In genomic region chr14:31170963-31171362, GRCm38 (mm10) we compare ENCODE assay signal across 21 mouse cellular contexts. TPM values are rescaled to one million over a fixed set of nuclear protein-coding genes. Genes with fewer than 3 reads are reported as not detected.
DNase-seq lines count a peak whose midpoint lies in the region; ATAC-seq lines count a peak whose summit lies in the region.
"Had no signal": no experiment of that assay in that cellular context is flagged by ENCODE, and none has a peak within 500 bp of the region (broad histone marks: within the 10 kb centered on the region; RNA-seq: fewer than 3 reads in every experiment).

No protein-coding gene starts in this region.

- H3K4me2 ChIP-seq in embryonic facial prominence, embryonic 12.5 days (replicated peaks): no peak overlapping the region
- H3K4me2 ChIP-seq in heart, embryonic 15.5 days: no peak overlapping the region
- H3K4me2 ChIP-seq in midbrain, embryonic 13.5 days (replicated peaks): no peak overlapping the region
- no peak overlapping the region for H3K4me2 ChIP-seq in midbrain, embryonic 11.5 days
- H3K4me2 ChIP-seq: heart, embryonic 11.5 days had no signal

- H3K9me3 ChIP-seq in embryonic facial prominence, embryonic 12.5 days: no peaks in the 10 kb centered on the region
- H3K9me3 ChIP-seq in embryonic facial prominence, embryonic 10.5 days: no peaks in the 10 kb centered on the region
- H3K9me3 ChIP-seq in heart, embryonic 15.5 days (replicated peaks): no peaks in the 10 kb centered on the region
- no peaks in the 10 kb centered on the region for H3K9me3 ChIP-seq in midbrain, embryonic 13.5 days
- no peaks in the 10 kb centered on the region for H3K9me3 ChIP-seq in midbrain, embryonic 11.5 days (ENCODE audit: control insufficient read depth, low read length)

- peaks cover 61% of the 10 kb centered on the region for H3K36me3 ChIP-seq in embryonic facial prominence, embryonic 12.5 days
- H3K36me3 ChIP-seq in embryonic facial prominence, embryonic 10.5 days (replicated peaks): peaks cover 65% of the 10 kb centered on the region
- peaks cover 61% of the 10 kb centered on the region for H3K36me3 ChIP-seq in heart, embryonic 15.5 days
- peaks cover 66% of the 10 kb centered on the region for H3K36me3 ChIP-seq in midbrain, embryonic 13.5 days
- H3K36me3 ChIP-seq in midbrain, embryonic 11.5 days (ENCODE audit: control insufficient read depth, insufficient read depth, low read length): peaks cover 50% of the 10 kb centered on the region
- H3K36me3 ChIP-seq in macrophage (ENCODE audit: inconsistent target): peaks cover 49% of the 10 kb centered on the region; the same call in 1 of the 2 replicates

- H3K27ac ChIP-seq in embryonic facial prominence, embryonic 12.5 days: peak overlapping the region; percentile 20; the same call in 1 of the 2 replicates
- no peak overlapping the region for H3K27ac ChIP-seq in embryonic facial prominence, embryonic 10.5 days (replicated peaks)
- H3K27ac ChIP-seq in heart, embryonic 15.5 days: 0 out of 2 replicates have a peak overlapping the region, but pooled peaks have one; percentile 6
- peak overlapping the region; percentile 58; the same call in 1 of the 2 replicates for H3K27ac ChIP-seq in midbrain, embryonic 13.5 days
- no peak overlapping the region for H3K27ac ChIP-seq in midbrain, embryonic 11.5 days (ENCODE audit: low read depth, low read length)
- H3K27ac ChIP-seq in macrophage: peak overlapping the region; percentile 100
- H3K27ac ChIP-seq: kidney, postnatal 0 days had no signal

- H3K4me3 ChIP-seq in embryonic facial prominence, embryonic 12.5 days: no peak overlapping the region
- no peak overlapping the region for H3K4me3 ChIP-seq in embryonic facial prominence, embryonic 10.5 days
- no peak overlapping the region for H3K4me3 ChIP-seq in heart, embryonic 15.5 days
- no peak overlapping the region for H3K4me3 ChIP-seq in midbrain, embryonic 13.5 days (replicated peaks)
- no peak overlapping the region for H3K4me3 ChIP-seq in midbrain, embryonic 11.5 days (ENCODE audit: low read depth, low read length)
- H3K4me3 ChIP-seq in macrophage (ENCODE audit: inconsistent target): no peak overlapping the region

- 89% methylated on average over 13 of the region's 13 CpGs for WGBS in embryonic facial prominence, embryonic 12.5 days
- 94% methylated on average over 13 of the region's 13 CpGs for whole genome bisulfite sequencing in embryonic facial prominence, embryonic 10.5 days
- 73% methylated on average over 13 of the region's 13 CpGs for WGBS in heart, embryonic 15.5 days
- WGBS in midbrain, embryonic 13.5 days: 86% methylated on average over 13 of the region's 13 CpGs
- WGBS in midbrain, embryonic 11.5 days: 91% methylated on average over 13 of the region's 13 CpGs
- WGBS in macrophage (ENCODE audit: missing documents): 92% methylated on average over 13 of the region's 13 CpGs

- no peak for DNase-seq in embryonic facial prominence, embryonic 10.5 days (ENCODE audit: low spot score)
- DNase-seq in heart, adult 9 months (ENCODE audit: low spot score in 2 of 2): no peak
- no peak for DNase-seq in midbrain, embryonic 11.5 days (ENCODE audit: low spot score, missing footprints)
- no peak for DNase-seq in frontal cortex, postnatal 14 days (ENCODE audit: low spot score in 2 of 2)
- DNase-seq: embryo, embryonic 11 days; gastrocnemius, postnatal 36 days; heart, postnatal 36 days; kidney, adult 2 months; liver, postnatal 0 days; thymus, adult 18-20 months; thymus, postnatal 36 days had no signal

- no peak for ATAC-seq in embryonic facial prominence, embryonic 12.5 days (ENCODE audit: insufficient number of reproducible peaks, insufficient read depth, low FRiP score, low TSS enrichment)
- no peak for ATAC-seq in heart, embryonic 15.5 days (replicated peaks; ENCODE audit: insufficient number of reproducible peaks, insufficient read depth, low FRiP score, low read depth)
- no peak for ATAC-seq in midbrain, embryonic 13.5 days
- no peak for ATAC-seq in midbrain, embryonic 11.5 days (ENCODE audit: low FRiP score)
- ATAC-seq: activated CD4-positive, CD25-positive, alpha-beta regulatory T cell, adult 4 months; liver, postnatal 0 days; lung, postnatal 0 days had no signal

- peaks cover 94% of the 10 kb centered on the region for H3K79me2 ChIP-seq in macrophage (ENCODE audit: inconsistent target)

- H3K4me1 ChIP-seq in embryonic facial prominence, embryonic 12.5 days: peaks cover 9% of the 10 kb centered on the region
- peaks cover 15% of the 10 kb centered on the region for H3K4me1 ChIP-seq in embryonic facial prominence, embryonic 10.5 days
- H3K4me1 ChIP-seq in heart, embryonic 15.5 days (replicated peaks): peaks cover 42% of the 10 kb centered on the region
- H3K4me1 ChIP-seq in midbrain, embryonic 13.5 days (replicated peaks): peaks cover 8% of the 10 kb centered on the region; the same call in 1 of the 2 replicates
- H3K4me1 ChIP-seq in midbrain, embryonic 11.5 days (ENCODE audit: control insufficient read depth, insufficient read depth, low read length): no peaks in the 10 kb centered on the region

- no peak overlapping the region for H3K9ac ChIP-seq in embryonic facial prominence, embryonic 12.5 days
- H3K9ac ChIP-seq in heart, embryonic 15.5 days: no peak overlapping the region
- H3K9ac ChIP-seq in midbrain, embryonic 13.5 days (replicated peaks): no peak overlapping the region
- no peak overlapping the region for H3K9ac ChIP-seq in midbrain, embryonic 11.5 days (ENCODE audit: low read length)
- H3K9ac ChIP-seq: liver, postnatal 0 days had no signal

- H3K27me3 ChIP-seq in embryonic facial prominence, embryonic 12.5 days: no peaks in the 10 kb centered on the region
- no peaks in the 10 kb centered on the region for H3K27me3 ChIP-seq in embryonic facial prominence, embryonic 10.5 days (replicated peaks; ENCODE audit: low read depth, poor library complexity, severe bottlenecking)
- H3K27me3 ChIP-seq in heart, embryonic 15.5 days: no peaks in the 10 kb centered on the region
- H3K27me3 ChIP-seq in midbrain, embryonic 13.5 days: no peaks in the 10 kb centered on the region
- no peaks in the 10 kb centered on the region for H3K27me3 ChIP-seq in midbrain, embryonic 11.5 days (ENCODE audit: control insufficient read depth, insufficient read depth, low read length)

RNA-seq across cellular contexts. Expression of gene Stab1, which starts 2.5 kb away (rescaled TPM):
- polyA plus RNA-seq in embryonic facial prominence, embryonic 12.5 days (2016; fragmentation: Nextera tagmentation; extraction: Ambion mirVana): 28.4 and 29.6 TPM in 2 replicates
- 21.0 and 22.3 TPM in 2 replicates for polyA plus RNA-seq in embryonic facial prominence, embryonic 10.5 days (2016; fragmentation: Nextera tagmentation; extraction: Ambion mirVana)
- polyA plus RNA-seq in heart, embryonic 15.5 days (2015; fragmentation: Nextera tagmentation; extraction: Ambion mirVana): 43.7 and 46.8 TPM in 2 replicates
- 19.8 and 23.2 TPM in 2 replicates for polyA plus RNA-seq in midbrain, embryonic 13.5 days (2015; fragmentation: Nextera tagmentation; extraction: Ambion mirVana)
- 28.6 and 28.7 TPM in 2 replicates for polyA plus RNA-seq in midbrain, embryonic 11.5 days (2014; fragmentation: Nextera tagmentation; extraction: Ambion mirVana)
- 1,000 to 10,000 TPM in 23 of 26 experiments, 100 to 1,000 TPM in 3; 175 to 4,782 (median 2,271) TPM for total RNA-seq in macrophage (2018; cell fraction: chromatin; rRNA removed)
- 100 to 1,000 TPM in 25 of 26 experiments, 10 to 100 TPM in 1; 91.4 to 838 (median 312) TPM for total RNA-seq in macrophage (2018; cell fraction: cytosol; rRNA removed)
- 1,000 to 10,000 TPM in 14 of 26 experiments, 100 to 1,000 TPM in 12; 325 to 5,560 (median 1,024) TPM for total RNA-seq in macrophage (2018; cell fraction: nucleus; rRNA removed)
- polyA plus RNA-seq in macrophage (2018): 241 to 829 TPM (median 623 TPM) in 3 replicates

RNA-seq across cellular contexts. Expression of gene Tnnc1, which starts 37.1 kb away (rescaled TPM):
- polyA plus RNA-seq in embryonic facial prominence, embryonic 12.5 days (2016; fragmentation: Nextera tagmentation; extraction: Ambion mirVana): 67.1 and 90.7 TPM in 2 replicates
- polyA plus RNA-seq in embryonic facial prominence, embryonic 10.5 days (2016; fragmentation: Nextera tagmentation; extraction: Ambion mirVana): 3.0 and 6.2 TPM in 2 replicates
- polyA plus RNA-seq in heart, embryonic 15.5 days (2015; fragmentation: Nextera tagmentation; extraction: Ambion mirVana): 3,799 and 4,649 TPM in 2 replicates
- polyA plus RNA-seq in midbrain, embryonic 13.5 days (2015; fragmentation: Nextera tagmentation; extraction: Ambion mirVana): 1.1 and 1.9 TPM in 2 replicates
- 0.40 and 0.80 TPM in 2 replicates for polyA plus RNA-seq in midbrain, embryonic 11.5 days (2014; fragmentation: Nextera tagmentation; extraction: Ambion mirVana)
- 10 to 100 TPM in 1 of 26 experiments, 1 to 10 TPM in 25; 1.2 to 10.1 (median 6.3) TPM for total RNA-seq in macrophage (2018; cell fraction: chromatin; rRNA removed)
- 1 to 10 TPM in 24 of 26 experiments, under 1 TPM in 2; 0.89 to 3.3 (median 1.7) TPM for total RNA-seq in macrophage (2018; cell fraction: cytosol; rRNA removed)
- total RNA-seq in macrophage (2018; cell fraction: nucleus; rRNA removed): 10 to 100 TPM in 1 of 26 experiments, 1 to 10 TPM in 23, not detected in 2; 1.5 to 12.4 (median 3.9) TPM
- 0.50 to 1.8 TPM (median 0.95 TPM) in 3 replicates for polyA plus RNA-seq in macrophage (2018)
- total RNA-seq: neutrophil, adult 5-6 weeks had no signal
- polyA plus RNA-seq: activated CD4-positive, CD25-positive, alpha-beta regulatory T cell, adult 4 months; liver, adult 2 months had no signal

RNA-seq across cellular contexts. Expression of gene Nt5dc2, which starts 40.1 kb away (rescaled TPM):
- polyA plus RNA-seq in embryonic facial prominence, embryonic 12.5 days (2016; fragmentation: Nextera tagmentation; extraction: Ambion mirVana): 455 and 459 TPM in 2 replicates
- 589 and 605 TPM in 2 replicates for polyA plus RNA-seq in embryonic facial prominence, embryonic 10.5 days (2016; fragmentation: Nextera tagmentation; extraction: Ambion mirVana)
- 278 and 339 TPM in 2 replicates for polyA plus RNA-seq in heart, embryonic 15.5 days (2015; fragmentation: Nextera tagmentation; extraction: Ambion mirVana)
- polyA plus RNA-seq in midbrain, embryonic 13.5 days (2015; fragmentation: Nextera tagmentation; extraction: Ambion mirVana): 280 and 317 TPM in 2 replicates
- 457 and 520 TPM in 2 replicates for polyA plus RNA-seq in midbrain, embryonic 11.5 days (2014; fragmentation: Nextera tagmentation; extraction: Ambion mirVana)
- 10 to 100 TPM in 11 of 26 experiments, 1 to 10 TPM in 15; 1.8 to 37.0 (median 8.3) TPM for total RNA-seq in macrophage (2018; cell fraction: chromatin; rRNA removed)
- total RNA-seq in macrophage (2018; cell fraction: cytosol; rRNA removed): 100 to 1,000 TPM in 5 of 26 experiments, 10 to 100 TPM in 21; 25.4 to 119 (median 52.7) TPM
- 10 to 100 TPM in 21 of 26 experiments, 1 to 10 TPM in 5; 6.5 to 49.6 (median 15.5) TPM for total RNA-seq in macrophage (2018; cell fraction: nucleus; rRNA removed)
- polyA plus RNA-seq in macrophage (2018): 64.0 to 97.6 TPM (median 77.4 TPM) in 3 replicates
- polyA plus RNA-seq: activated CD4-positive, CD25-positive, alpha-beta regulatory T cell, adult 4 months had no signal

RNA-seq across cellular contexts. Expression of gene Smim4, which starts 42.2 kb away (rescaled TPM):
- 59.1 and 64.8 TPM in 2 replicates for polyA plus RNA-seq in embryonic facial prominence, embryonic 12.5 days (2016; fragmentation: Nextera tagmentation; extraction: Ambion mirVana)
- 62.3 and 63.3 TPM in 2 replicates for polyA plus RNA-seq in embryonic facial prominence, embryonic 10.5 days (2016; fragmentation: Nextera tagmentation; extraction: Ambion mirVana)
- 75.6 and 94.1 TPM in 2 replicates for polyA plus RNA-seq in heart, embryonic 15.5 days (2015; fragmentation: Nextera tagmentation; extraction: Ambion mirVana)
- 75.8 and 78.8 TPM in 2 replicates for polyA plus RNA-seq in midbrain, embryonic 13.5 days (2015; fragmentation: Nextera tagmentation; extraction: Ambion mirVana)
- polyA plus RNA-seq in midbrain, embryonic 11.5 days (2014; fragmentation: Nextera tagmentation; extraction: Ambion mirVana): 54.7 and 56.2 TPM in 2 replicates
- total RNA-seq in macrophage (2018; cell fraction: chromatin; rRNA removed): 10 to 100 TPM in 5 of 26 experiments, 1 to 10 TPM in 12, under 1 TPM in 1, not detected in 8; 0.82 to 20.9 (median 6.8) TPM
- total RNA-seq in macrophage (2018; cell fraction: cytosol; rRNA removed): 10 to 100 TPM; 33.4 to 98.2 (median 47.8) TPM
- total RNA-seq in macrophage (2018; cell fraction: nucleus; rRNA removed): 10 to 100 TPM in 14 of 26 experiments, 1 to 10 TPM in 12; 2.1 to 47.5 (median 11.1) TPM
- polyA plus RNA-seq in macrophage (2018): 5.9 to 64.8 TPM (median 39.9 TPM) in 3 replicates

RNA-seq across cellular contexts. Expression of gene Nisch, which starts 45.8 kb away (rescaled TPM):
- 503 and 527 TPM in 2 replicates for polyA plus RNA-seq in embryonic facial prominence, embryonic 12.5 days (2016; fragmentation: Nextera tagmentation; extraction: Ambion mirVana)
- 476 and 493 TPM in 2 replicates for polyA plus RNA-seq in embryonic facial prominence, embryonic 10.5 days (2016; fragmentation: Nextera tagmentation; extraction: Ambion mirVana)
- polyA plus RNA-seq in heart, embryonic 15.5 days (2015; fragmentation: Nextera tagmentation; extraction: Ambion mirVana): 287 and 381 TPM in 2 replicates
- 354 and 385 TPM in 2 replicates for polyA plus RNA-seq in midbrain, embryonic 13.5 days (2015; fragmentation: Nextera tagmentation; extraction: Ambion mirVana)
- 243 and 258 TPM in 2 replicates for polyA plus RNA-seq in midbrain, embryonic 11.5 days (2014; fragmentation: Nextera tagmentation; extraction: Ambion mirVana)
- total RNA-seq in macrophage (2018; cell fraction: chromatin; rRNA removed): 1,000 to 10,000 TPM in 24 of 26 experiments, 100 to 1,000 TPM in 2; 665 to 2,090 (median 1,583) TPM
- 100 to 1,000 TPM; 112 to 253 (median 171) TPM for total RNA-seq in macrophage (2018; cell fraction: cytosol; rRNA removed)
- 1,000 to 10,000 TPM in 7 of 26 experiments, 100 to 1,000 TPM in 19; 420 to 1,439 (median 890) TPM for total RNA-seq in macrophage (2018; cell fraction: nucleus; rRNA removed)
- 163 to 251 TPM (median 201 TPM) in 3 replicates for polyA plus RNA-seq in macrophage (2018)

Comparison
In these comparisons a context has a peak if more than half of its experiments do, and no peak if none do; other contexts are left out.
1. H3K27ac ChIP-seq: peak in embryonic facial prominence, embryonic 12.5 days (single experiment), heart, embryonic 15.5 days (single experiment), midbrain, embryonic 13.5 days (single experiment) and macrophage (single experiment); none in embryonic facial prominence, embryonic 10.5 days (single experiment) and midbrain, embryonic 11.5 days (single experiment).
2. RNA of gene Tnnc1, which starts 37.1 kb away (polyA plus RNA-seq): 3,799 to 4,649 TPM in heart, embryonic 15.5 days; 67.1 to 90.7 TPM in embryonic facial prominence, embryonic 12.5 days, 3.0 to 6.2 TPM in embryonic facial prominence, embryonic 10.5 days, 1.1 to 1.9 TPM in midbrain, embryonic 13.5 days, 0.50 to 1.8 TPM in macrophage and 0.40 to 0.80 TPM in midbrain, embryonic 11.5 days; every median in the first group is over 10 times any median in the second.